Mouse (Mus musculus): ENCODE data around the gene Rnpepl1.

DNA sequence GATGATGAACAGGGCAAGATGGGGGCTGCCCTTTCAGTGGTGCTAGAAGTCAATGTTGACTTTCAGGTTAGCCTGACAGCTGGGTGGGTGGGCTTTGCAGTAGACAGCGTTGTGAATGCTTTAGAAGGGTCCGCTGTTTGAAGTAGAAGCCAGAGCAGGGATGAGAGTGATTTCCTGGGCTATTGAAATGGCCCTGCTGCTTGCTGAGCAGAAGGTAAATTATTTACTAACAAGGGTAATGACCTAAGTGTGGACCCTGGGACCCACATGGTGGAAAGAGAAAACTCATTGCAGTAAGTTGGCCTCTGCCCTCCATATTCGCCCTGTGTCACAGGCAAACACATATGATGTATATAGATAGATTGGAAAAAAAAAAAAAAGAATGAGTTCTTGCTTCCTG lies 25.9 kb downstream of the Rnpepl1 start:
- TF ChIP-seq CTCF (IDR thresholded peaks at IDR 0.05; ENCODE audit: control insufficient read depth, insufficient read depth, low read length) (no peak), POLR2A (IDR thresholded peaks at IDR 0.05; ENCODE audit: borderline replicate concordance, control insufficient read depth, low read depth, low read length) (no peak)

Data from bone marrow, adult 2 months (tissue).